Mouse (Mus musculus): ENCODE measurements around the gene R3hdm1.

DNA sequence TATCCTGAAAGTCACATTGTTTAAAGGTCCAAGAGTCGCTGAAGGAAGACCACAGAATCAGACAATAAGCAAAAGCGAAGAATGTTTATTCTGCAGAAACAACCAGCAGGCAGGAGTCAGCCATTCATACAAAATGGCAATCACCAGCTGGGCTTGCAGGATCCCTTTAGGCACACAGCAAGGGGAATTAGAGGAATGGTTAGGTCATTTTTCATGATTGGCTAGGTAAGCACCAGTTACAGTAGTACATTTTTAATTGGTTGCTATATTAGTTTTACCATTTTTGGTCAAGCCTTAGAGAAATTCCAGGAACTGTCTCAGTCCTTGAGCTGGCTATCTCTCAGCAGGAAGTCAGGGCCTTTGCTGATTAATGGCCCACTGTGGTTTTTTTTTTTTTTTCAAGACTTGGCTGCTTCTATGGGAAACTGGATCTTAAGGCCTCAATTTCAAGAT, 34.1 kb upstream of the R3hdm1 start:
- TF ChIP-seq CTCF (IDR thresholded peaks at IDR 0.05; ENCODE audit: extremely low read depth, insufficient read depth, insufficient read length, insufficient replicate concordance) (no peak), POLR2A (IDR thresholded peaks at IDR 0.05; ENCODE audit: low read depth, low read length) (no peak)
